Comparison of ENCODE assay signal across 26 mouse cellular contexts in genomic region chr5:122801684-122802083, GRCm38 (mm10). TPM values are rescaled to one million over a fixed set of nuclear protein-coding genes. Genes with fewer than 3 reads are reported as not detected.
A peak's percentile ranks its signal among the peaks of the same experiment; 100 is the strongest.
DNase-seq lines count a peak whose midpoint lies in the region; ATAC-seq and TF ChIP-seq lines count a peak whose summit lies in the region.
"Had no signal": no experiment of that assay in that cellular context is flagged by ENCODE, and none has a peak within 500 bp of the region (broad histone marks: within the 10 kb centered on the region; RNA-seq: fewer than 3 reads in every experiment).

No protein-coding gene starts in this region.

- peaks cover 52% of the 10 kb centered on the region for H3K4me1 ChIP-seq in heart, embryonic 12.5 days (replicated peaks)
- peaks cover 3% of the 10 kb centered on the region; the same call in 1 of the 2 replicates for H3K4me1 ChIP-seq in hindbrain, embryonic 12.5 days
- peaks cover 26% of the 10 kb centered on the region for H3K4me1 ChIP-seq in hindbrain, embryonic 13.5 days (replicated peaks)
- peaks cover 47% of the 10 kb centered on the region for H3K4me1 ChIP-seq in liver, adult 2 months (ENCODE audit: control insufficient read depth, insufficient read depth, low read length)
- H3K4me1 ChIP-seq in liver, embryonic 11.5 days (replicated peaks; ENCODE audit: control insufficient read depth, insufficient read depth, low read length): peaks cover 11% of the 10 kb centered on the region
- H3K4me1 ChIP-seq in liver, postnatal 0 days (ENCODE audit: insufficient read depth): peaks cover 31% of the 10 kb centered on the region

- no peak for TF ChIP-seq CTCF in liver, adult 2 months (IDR thresholded peaks at IDR 0.05; ENCODE audit: low read depth, low read length)
- no peak for TF ChIP-seq CTCF in liver, postnatal 0 days (IDR thresholded peaks at IDR 0.05; ENCODE audit: low read depth)

- no peak overlapping the region for H3K9ac ChIP-seq in heart, embryonic 12.5 days
- no peak overlapping the region for H3K9ac ChIP-seq in hindbrain, embryonic 12.5 days
- H3K9ac ChIP-seq in hindbrain, embryonic 13.5 days: no peak overlapping the region
- peak overlapping the region; percentile 64 for H3K9ac ChIP-seq in liver, adult 2 months (ENCODE audit: low read depth, low read length)
- H3K9ac ChIP-seq in liver, embryonic 11.5 days (ENCODE audit: low read depth, low read length): no peak overlapping the region
- H3K9ac ChIP-seq in liver, postnatal 0 days (replicated peaks): no peak overlapping the region
- H3K9ac ChIP-seq: hindbrain, embryonic 14.5 days; lung, embryonic 14.5 days had no signal

- intact Hi-C loops in heart, postnatal 10 days (cut with DNase I): no loop called here

- 95% methylated on average over 8 of the region's 8 CpGs for WGBS in heart, embryonic 12.5 days
- WGBS in hindbrain, embryonic 12.5 days: 96% methylated on average over 8 of the region's 8 CpGs
- WGBS in hindbrain, embryonic 13.5 days: 96% methylated on average over 8 of the region's 8 CpGs
- WGBS in liver, adult 2 months: 19% methylated on average over 8 of the region's 8 CpGs
- 93% methylated on average over 8 of the region's 8 CpGs for WGBS in liver, embryonic 11.5 days
- 79% methylated on average over 8 of the region's 8 CpGs for WGBS in liver, postnatal 0 days (ENCODE audit: insufficient replicate concordance)

- no peak for ATAC-seq in heart, embryonic 12.5 days (ENCODE audit: insufficient number of reproducible peaks, low FRiP score)
- ATAC-seq in hindbrain, embryonic 12.5 days (ENCODE audit: low FRiP score): no peak
- ATAC-seq in hindbrain, embryonic 13.5 days (ENCODE audit: low FRiP score): no peak
- no peak for ATAC-seq in liver, embryonic 11.5 days (replicated peaks; ENCODE audit: low FRiP score)
- no peak for ATAC-seq in liver, postnatal 0 days
- ATAC-seq: forebrain, embryonic 16.5 days had no signal

- no peaks in the 10 kb centered on the region for H3K9me3 ChIP-seq in heart, embryonic 12.5 days (replicated peaks)
- no peaks in the 10 kb centered on the region for H3K9me3 ChIP-seq in hindbrain, embryonic 12.5 days (replicated peaks)
- no peaks in the 10 kb centered on the region for H3K9me3 ChIP-seq in hindbrain, embryonic 13.5 days
- no peaks in the 10 kb centered on the region for H3K9me3 ChIP-seq in liver, embryonic 11.5 days (ENCODE audit: control insufficient read depth, low read length)
- no peaks in the 10 kb centered on the region for H3K9me3 ChIP-seq in liver, postnatal 0 days (ENCODE audit: low read length)
- H3K9me3 ChIP-seq: G1E had no signal

- peaks cover 90% of the 10 kb centered on the region for H3K36me3 ChIP-seq in heart, embryonic 12.5 days
- H3K36me3 ChIP-seq in hindbrain, embryonic 12.5 days: peaks cover 96% of the 10 kb centered on the region
- H3K36me3 ChIP-seq in hindbrain, embryonic 13.5 days: peaks cover 96% of the 10 kb centered on the region
- H3K36me3 ChIP-seq in liver, adult 2 months (ENCODE audit: control insufficient read depth, insufficient read depth, low read length): peaks cover 18% of the 10 kb centered on the region
- peaks cover 72% of the 10 kb centered on the region for H3K36me3 ChIP-seq in liver, embryonic 11.5 days (ENCODE audit: control insufficient read depth, insufficient read depth, low read length)
- peaks cover 80% of the 10 kb centered on the region for H3K36me3 ChIP-seq in liver, postnatal 0 days (replicated peaks; ENCODE audit: insufficient read depth, low read length)

- DNase-seq in heart, postnatal 10 days: no peak
- peak; percentile 89 for DNase-seq in liver, adult 2 months (ENCODE audit: extremely low read depth, low read depth, low spot score)
- DNase-seq in liver, embryonic 11.5 days (ENCODE audit: low spot score): no peak
- no peak for DNase-seq in liver, postnatal 0 days
- no peak for DNase-seq in layer of hippocampus, postnatal 25 days (ENCODE audit: extremely low spot score in 1 of 2, low spot score in 1 of 2)
- DNase-seq: adrenal gland, adult 8-10 months; cerebellum, adult 2 months; cerebellum, postnatal 14 days; gastrocnemius, adult 2 months; gastrocnemius, postnatal 36 days; heart, adult 18-20 months; heart, postnatal 36 days; layer of hippocampus, postnatal 36 days; left cerebral cortex, postnatal 4 days; lung, embryonic 14.5 days; lung, postnatal 14 days; midbrain, embryonic 14.5 days; right cerebral cortex, postnatal 4 days; thymus, postnatal 4 days had no signal

- H3K27ac ChIP-seq in heart, embryonic 12.5 days (ENCODE audit: poor library complexity, severe bottlenecking): 0 out of 2 replicates have a peak overlapping the region, but pooled peaks have one; percentile 71
- H3K27ac ChIP-seq in hindbrain, embryonic 12.5 days: 0 out of 2 replicates have a peak overlapping the region, but pooled peaks have one; percentile 30
- H3K27ac ChIP-seq in hindbrain, embryonic 13.5 days: no peak overlapping the region
- peak overlapping the region; percentile 98 for H3K27ac ChIP-seq in liver, adult 2 months (replicated peaks; ENCODE audit: insufficient read depth, low read depth, low read length)
- no peak overlapping the region for H3K27ac ChIP-seq in liver, embryonic 11.5 days (ENCODE audit: low read depth, low read length)
- peak overlapping the region; percentile 85 for H3K27ac ChIP-seq in liver, postnatal 0 days (ENCODE audit: low read depth)
- H3K27ac ChIP-seq: gastrocnemius, adult 2 months; hindbrain, embryonic 14.5 days had no signal

- H3K4me3 ChIP-seq in heart, embryonic 12.5 days: no peak overlapping the region
- no peak overlapping the region for H3K4me3 ChIP-seq in hindbrain, embryonic 12.5 days
- no peak overlapping the region for H3K4me3 ChIP-seq in hindbrain, embryonic 13.5 days
- H3K4me3 ChIP-seq in liver, adult 2 months (ENCODE audit: insufficient read depth, low read depth, low read length): no peak overlapping the region
- H3K4me3 ChIP-seq in liver, embryonic 11.5 days (ENCODE audit: low read depth, low read length): no peak overlapping the region
- no peak overlapping the region for H3K4me3 ChIP-seq in liver, postnatal 0 days (ENCODE audit: low read depth, low read length)
- H3K4me3 ChIP-seq: erythroblast, embryonic 14.5 days; gastrocnemius, adult 2 months had no signal

- H3K79me2 ChIP-seq in liver, adult 2 months (ENCODE audit: control insufficient read depth, insufficient read depth, low read length): no peaks in the 10 kb centered on the region

- no peaks in the 10 kb centered on the region for H3K27me3 ChIP-seq in heart, embryonic 12.5 days (replicated peaks)
- no peaks in the 10 kb centered on the region for H3K27me3 ChIP-seq in hindbrain, embryonic 12.5 days
- no peaks in the 10 kb centered on the region for H3K27me3 ChIP-seq in hindbrain, embryonic 13.5 days
- H3K27me3 ChIP-seq in liver, adult 2 months (ENCODE audit: control insufficient read depth, insufficient read depth, low read length): no peaks in the 10 kb centered on the region
- H3K27me3 ChIP-seq in liver, embryonic 11.5 days (replicated peaks; ENCODE audit: control insufficient read depth, insufficient read depth, low read length): no peaks in the 10 kb centered on the region
- no peaks in the 10 kb centered on the region for H3K27me3 ChIP-seq in liver, postnatal 0 days (ENCODE audit: insufficient read depth, low read length)

- no peak overlapping the region for H3K4me2 ChIP-seq in heart, embryonic 12.5 days
- no peak overlapping the region for H3K4me2 ChIP-seq in hindbrain, embryonic 12.5 days (replicated peaks)
- no peak overlapping the region for H3K4me2 ChIP-seq in hindbrain, embryonic 13.5 days
- H3K4me2 ChIP-seq in liver, embryonic 11.5 days: no peak overlapping the region
- H3K4me2 ChIP-seq in liver, postnatal 0 days (ENCODE audit: low read depth, low read length): no peak overlapping the region
- H3K4me2 ChIP-seq: hindbrain, embryonic 14.5 days; lung, embryonic 14.5 days had no signal

- TF ChIP-seq POLR2A in liver, adult 2 months (IDR thresholded peaks at IDR 0.05; ENCODE audit: extremely low read depth, insufficient read depth, low read length): no peak

- no peak for TF ChIP-seq EP300 in liver, postnatal 0 days (IDR thresholded peaks at IDR 0.05; ENCODE audit: low read depth)

RNA-seq across cellular contexts. Expression of gene Anapc5, which starts 19.5 kb away (rescaled TPM):
- 342 and 343 TPM in 2 replicates for polyA plus RNA-seq in heart, embryonic 12.5 days (2016; fragmentation: Nextera tagmentation; extraction: Ambion mirVana)
- 100 to 1,000 TPM; 215 to 217 TPM for total RNA-seq in heart, postnatal 10 days (2021)
- 508 and 529 TPM in 2 replicates for polyA plus RNA-seq in hindbrain, embryonic 12.5 days (2016; fragmentation: Nextera tagmentation; extraction: Ambion mirVana)
- 518 and 521 TPM in 2 replicates for polyA plus RNA-seq in hindbrain, embryonic 13.5 days (2015; fragmentation: Nextera tagmentation; extraction: Ambion mirVana)
- total RNA-seq in liver, adult 2 months (2014; rRNA removed): 93.9 and 99.0 TPM in 2 replicates
- 61.0 and 61.9 TPM in 2 replicates for polyA plus RNA-seq in liver, adult 2 months (2012; rRNA removed)
- polyA plus RNA-seq in liver, embryonic 11.5 days (2014; fragmentation: Nextera tagmentation; extraction: Ambion mirVana): 392 and 418 TPM in 2 replicates
- 103 and 117 TPM in 2 replicates for polyA plus RNA-seq in liver, postnatal 0 days (2015; fragmentation: Nextera tagmentation; extraction: Ambion mirVana)
- 100 to 1,000 TPM; 198 to 200 TPM for total RNA-seq in layer of hippocampus, postnatal 25 days (2021)

RNA-seq across cellular contexts. Expression of gene Camkk2, which starts 22.5 kb away (rescaled TPM):
- polyA plus RNA-seq in heart, embryonic 12.5 days (2016; fragmentation: Nextera tagmentation; extraction: Ambion mirVana): 18.4 and 19.4 TPM in 2 replicates
- 10 to 100 TPM; 15.6 to 16.5 TPM for total RNA-seq in heart, postnatal 10 days (2021)
- polyA plus RNA-seq in hindbrain, embryonic 12.5 days (2016; fragmentation: Nextera tagmentation; extraction: Ambion mirVana): 48.7 and 50.4 TPM in 2 replicates
- 59.1 and 60.3 TPM in 2 replicates for polyA plus RNA-seq in hindbrain, embryonic 13.5 days (2015; fragmentation: Nextera tagmentation; extraction: Ambion mirVana)
- total RNA-seq in liver, adult 2 months (2014; rRNA removed): 6.3 and 8.3 TPM in 2 replicates
- 16.4 and 17.7 TPM in 2 replicates for polyA plus RNA-seq in liver, adult 2 months (2012; rRNA removed)
- polyA plus RNA-seq in liver, embryonic 11.5 days (2014; fragmentation: Nextera tagmentation; extraction: Ambion mirVana): 15.5 and 16.6 TPM in 2 replicates
- polyA plus RNA-seq in liver, postnatal 0 days (2015; fragmentation: Nextera tagmentation; extraction: Ambion mirVana): 9.7 and 10.6 TPM in 2 replicates
- total RNA-seq in layer of hippocampus, postnatal 25 days (2021): 100 to 1,000 TPM; 110 to 127 TPM

RNA-seq across cellular contexts. Expression of gene Rnf34, which starts 48.2 kb away (rescaled TPM):
- 26.2 and 32.4 TPM in 2 replicates for polyA plus RNA-seq in heart, embryonic 12.5 days (2016; fragmentation: Nextera tagmentation; extraction: Ambion mirVana)
- 10 to 100 TPM; 26.8 to 32.9 TPM for total RNA-seq in heart, postnatal 10 days (2021)
- polyA plus RNA-seq in hindbrain, embryonic 12.5 days (2016; fragmentation: Nextera tagmentation; extraction: Ambion mirVana): 49.9 and 50.7 TPM in 2 replicates
- polyA plus RNA-seq in hindbrain, embryonic 13.5 days (2015; fragmentation: Nextera tagmentation; extraction: Ambion mirVana): 48.4 and 50.6 TPM in 2 replicates
- total RNA-seq in liver, adult 2 months (2014; rRNA removed): 4.1 and 5.3 TPM in 2 replicates
- 3.4 TPM in 2 replicates for polyA plus RNA-seq in liver, adult 2 months (2012; rRNA removed)
- polyA plus RNA-seq in liver, embryonic 11.5 days (2014; fragmentation: Nextera tagmentation; extraction: Ambion mirVana): 24.6 and 26.5 TPM in 2 replicates
- polyA plus RNA-seq in liver, postnatal 0 days (2015; fragmentation: Nextera tagmentation; extraction: Ambion mirVana): 8.0 and 8.3 TPM in 2 replicates
- 10 to 100 TPM; 58.0 TPM for total RNA-seq in layer of hippocampus, postnatal 25 days (2021)

Comparison
In these comparisons a context has a peak if more than half of its experiments do, and no peak if none do; other contexts are left out.
1. H3K27ac ChIP-seq: peak in heart, embryonic 12.5 days (single experiment), hindbrain, embryonic 12.5 days (single experiment), liver, adult 2 months (single experiment) and liver, postnatal 0 days (single experiment); none in hindbrain, embryonic 13.5 days (single experiment) and liver, embryonic 11.5 days (single experiment).